Mouse (Mus musculus) G1E (cell line): Measurements from ENCODE around the gene Mdm2.
"Not testable (repeated sequence)": the region's sequence is repeated elsewhere in the genome, so short reads cannot be mapped to it uniquely, and the experiment has no call there.

Source experiments
- CTCF ChIP-seq: IDR thresholded peaks from 2 replicates; pipeline ENCODE4 v1.5.1; 2012; ENCODE audit warnings: low read depth, low read length, inconsistent platforms, mixed read lengths
- GATA1 ChIP-seq: IDR thresholded peaks from 2 replicates; pipeline ENCODE4 v1.6.1; 2012; ENCODE audit warnings: borderline replicate concordance, low read length, inconsistent platforms, mixed read lengths
- GATA2 ChIP-seq: IDR thresholded peaks from 2 replicates; pipeline ENCODE4 v1.6.1; 2012; ENCODE audit warnings: low read depth, low read length, inconsistent platforms, borderline replicate concordance
- POLR2AphosphoS5 ChIP-seq: IDR thresholded peaks from 2 replicates; pipeline ENCODE4 v1.6.1; 2012; ENCODE audit warnings: low read depth, low read length, inconsistent platforms; ENCODE audit not compliant: insufficient replicate concordance
- TAL1 ChIP-seq: conservative IDR thresholded peaks from 2 replicates; pipeline ENCODE4 v1.6.1; 2012; ENCODE audit warnings: low read depth, low read length, inconsistent platforms, mixed read lengths

- TF ChIP-seq GATA1, TAL1, CTCF, GATA2, POLR2AphosphoS5: not testable (repeated sequence)
These were observed 24.8 kb upstream of the Mdm2 start for GRCm38 (mm10) chr10:117735396-117735795.
